Mouse (Mus musculus): ENCODE measurements at regions not wholly inside any gene's neighbourhood (a gene's known extent, or its start where the extent isn't known, plus 50 kb on each side); places are given as distances from the start of the nearest gene placed in this dataset.

DNA sequence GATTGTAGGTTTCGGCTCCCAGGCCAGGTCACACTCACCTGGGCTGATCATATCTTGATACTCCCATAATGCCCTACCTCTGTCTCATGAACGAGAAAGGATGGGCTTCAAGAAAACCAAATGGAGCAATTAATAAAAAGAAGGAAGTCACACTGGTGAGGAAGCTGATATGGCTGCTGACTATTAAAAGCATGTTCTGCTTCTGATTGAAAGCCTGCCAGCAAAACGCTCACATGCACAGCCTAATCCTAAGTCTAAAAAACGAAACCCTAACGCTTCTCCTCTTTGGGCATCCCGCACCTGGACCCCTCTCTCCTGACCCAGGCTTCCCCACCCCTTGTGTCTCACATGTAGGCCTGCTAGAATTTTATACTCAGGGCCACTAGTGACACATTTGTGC is 230.8 kb upstream of the Klf4 start:
- DNase-seq (ENCODE audit: extremely low read depth, low read depth), result no peak

DNA sequence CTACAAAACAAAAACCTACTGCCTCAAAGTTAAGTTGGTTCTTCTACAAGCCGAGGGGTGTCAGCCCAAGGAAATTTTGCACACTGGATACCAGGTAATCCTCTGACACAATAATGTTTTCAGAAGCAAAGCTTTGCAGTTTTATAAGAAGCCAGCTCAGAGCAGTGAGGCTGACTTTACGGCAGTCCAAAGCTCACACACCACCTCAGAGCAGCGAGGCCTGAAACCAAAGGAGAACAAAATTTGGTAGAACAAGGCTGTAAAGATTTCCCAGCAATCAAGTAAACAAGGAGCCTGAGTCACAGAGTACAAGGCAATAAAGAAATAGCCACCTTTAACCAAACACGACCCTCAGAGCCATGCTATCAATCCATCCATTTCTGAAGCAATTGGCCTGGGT is 230.1 kb upstream of the Klf4 start:
- DNase-seq (ENCODE audit: extremely low read depth, low read depth), result no peak

DNA sequence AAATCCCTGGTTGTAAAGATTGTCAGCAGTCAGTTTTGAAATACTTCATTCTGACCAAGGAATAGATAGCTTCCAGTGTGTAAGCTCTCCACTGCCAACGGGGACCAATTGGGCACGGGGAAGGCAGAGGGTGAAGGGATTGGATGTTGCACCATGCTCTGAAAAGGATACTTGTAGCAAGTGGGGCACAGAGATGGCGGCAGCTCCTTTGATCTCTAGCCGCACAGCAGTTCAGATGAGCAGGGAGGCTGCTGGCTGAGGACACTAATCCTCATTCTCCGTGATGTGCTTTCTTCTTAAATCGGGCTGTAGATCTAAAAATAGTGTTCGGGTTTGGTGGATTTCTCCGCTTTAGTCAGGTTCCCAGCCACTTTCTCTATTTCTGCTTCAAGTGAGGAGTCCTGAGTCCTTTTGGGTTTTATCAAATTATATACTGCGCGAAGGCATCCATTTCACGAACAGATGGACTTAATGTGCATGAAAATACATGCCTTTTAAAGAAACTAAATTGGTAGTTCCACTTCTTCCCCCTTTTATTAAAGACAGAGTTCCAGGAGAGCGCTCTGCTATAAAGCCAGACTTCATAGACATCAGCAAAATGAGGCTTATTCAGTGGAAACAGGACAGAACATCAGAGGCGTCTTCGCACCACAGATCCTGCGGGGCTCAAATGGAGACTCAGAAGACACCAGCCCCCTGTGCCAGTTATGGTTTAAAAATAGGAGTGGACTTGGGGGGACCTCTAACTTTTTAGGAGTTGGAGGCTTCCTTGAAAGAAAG is 225.1 kb upstream of the Klf4 start:
- no peak for DNase-seq (ENCODE audit: extremely low read depth, low read depth)

DNA sequence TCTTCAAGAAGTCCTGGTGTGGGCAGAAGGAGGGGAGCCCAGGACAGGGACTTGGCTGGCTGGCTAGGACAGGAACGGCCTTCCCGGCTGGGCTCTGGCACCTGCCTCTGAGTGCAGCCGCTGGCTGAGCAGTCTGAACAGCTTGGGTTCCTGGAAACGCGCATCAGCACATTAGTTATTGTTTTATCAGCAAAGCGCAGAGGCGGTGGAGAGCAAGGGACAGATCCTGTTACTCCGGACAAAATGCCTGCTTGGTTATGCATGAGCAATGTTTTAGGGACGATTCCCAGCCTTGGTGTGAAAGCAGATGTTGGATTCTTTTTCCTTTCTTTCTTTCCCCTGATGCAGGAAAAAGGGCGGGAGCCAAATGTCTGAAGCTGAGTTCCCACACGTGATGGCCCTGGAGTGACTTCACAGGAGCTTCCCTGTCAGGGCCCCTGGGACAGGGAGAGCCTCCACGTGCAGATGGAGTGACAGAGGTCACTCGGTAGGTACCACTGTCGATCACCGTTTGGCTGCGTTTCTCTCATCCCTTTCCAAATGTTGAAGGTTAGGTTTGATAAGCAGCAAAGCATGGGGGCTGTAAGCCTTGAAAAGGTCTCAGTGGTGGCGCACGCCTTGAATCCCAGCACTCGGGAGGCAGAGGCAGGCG is 217.8 kb upstream of the Klf4 start:
- DNase-seq (ENCODE audit: extremely low read depth, low read depth), result no peak

DNA sequence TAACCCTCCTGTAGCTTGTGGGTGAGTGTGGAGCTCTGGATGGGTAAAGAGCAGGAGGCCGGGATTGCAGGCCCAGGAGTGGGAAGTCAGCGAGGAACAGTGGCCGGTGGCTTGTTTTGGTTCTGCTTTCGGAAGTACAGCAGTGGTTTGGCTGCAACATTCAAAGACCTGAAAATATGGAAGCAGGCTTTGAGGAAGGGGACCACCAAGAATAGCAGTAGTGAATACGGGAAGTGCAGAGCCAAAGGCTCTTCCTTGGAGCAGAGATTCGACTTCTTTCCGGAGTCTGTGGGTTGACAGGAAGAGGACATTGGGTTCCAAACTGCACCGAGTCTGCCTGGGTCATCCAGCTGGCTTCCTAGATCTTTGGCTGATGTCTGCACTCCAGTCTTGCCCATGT is 209.1 kb upstream of the Klf4 start:
- DNase-seq (ENCODE audit: extremely low read depth, low read depth), result no peak

DNA sequence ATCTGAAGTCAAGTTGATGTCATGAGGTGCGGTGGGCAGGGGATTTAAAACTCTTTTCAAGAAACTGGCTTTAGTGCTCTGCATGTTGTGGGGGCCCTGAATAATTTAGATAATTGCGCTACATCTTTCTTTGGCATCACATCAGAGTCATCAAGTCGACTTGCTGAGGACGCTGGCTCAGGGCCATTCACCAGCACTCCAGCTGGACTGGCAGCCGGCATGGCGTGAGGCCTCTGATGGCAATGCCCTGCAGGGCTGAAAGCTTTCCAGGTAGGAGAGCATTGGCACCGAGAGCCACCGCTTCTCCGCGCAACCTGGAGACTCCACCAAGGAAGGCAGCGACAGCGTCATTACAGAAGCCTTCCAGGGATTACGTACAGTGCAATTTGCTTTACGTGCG is 207.8 kb upstream of the Klf4 start:
- DNase-seq (ENCODE audit: extremely low read depth, low read depth), result no peak

DNA sequence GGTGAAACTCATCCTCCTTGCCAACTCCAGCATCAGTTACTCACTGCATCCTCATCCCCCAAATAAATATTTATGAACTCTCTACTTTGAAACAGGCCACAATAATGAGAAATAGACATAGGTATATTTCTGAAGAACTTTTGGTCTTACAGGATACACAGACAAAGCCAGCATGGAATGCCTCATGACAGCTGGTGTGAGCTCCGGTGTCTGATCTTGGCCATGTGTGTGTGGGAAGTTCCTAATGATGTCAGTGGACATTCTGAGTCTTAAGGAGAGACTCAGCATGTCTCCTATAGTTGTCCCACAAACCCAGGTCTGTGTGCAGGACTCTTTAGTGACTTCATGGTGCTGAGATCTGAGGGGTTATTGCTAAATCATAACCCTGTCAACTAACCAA is 206.4 kb upstream of the Klf4 start:
- DNase-seq (ENCODE audit: extremely low read depth, low read depth), result no peak

DNA sequence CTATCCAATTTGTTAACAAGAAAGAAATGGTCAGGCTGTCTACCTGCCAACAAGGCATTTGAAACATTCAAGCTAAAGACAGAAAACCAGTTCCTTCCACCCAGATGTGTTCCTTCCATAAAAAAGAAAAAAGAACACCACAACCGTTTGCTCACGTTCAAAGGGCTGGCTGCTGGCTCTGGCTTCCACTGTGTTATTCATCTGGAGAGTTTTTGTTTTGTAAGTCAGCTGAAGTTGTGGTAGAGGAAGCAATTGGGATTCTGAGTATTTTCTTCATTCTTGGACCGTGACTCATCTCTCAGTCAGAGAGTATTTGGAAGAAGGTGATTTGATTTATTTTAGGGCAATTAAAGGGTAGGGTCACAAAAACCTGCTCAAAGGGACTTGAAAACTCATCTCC is 203.2 kb upstream of the Klf4 start:
- no peak for DNase-seq (ENCODE audit: extremely low read depth, low read depth)

DNA sequence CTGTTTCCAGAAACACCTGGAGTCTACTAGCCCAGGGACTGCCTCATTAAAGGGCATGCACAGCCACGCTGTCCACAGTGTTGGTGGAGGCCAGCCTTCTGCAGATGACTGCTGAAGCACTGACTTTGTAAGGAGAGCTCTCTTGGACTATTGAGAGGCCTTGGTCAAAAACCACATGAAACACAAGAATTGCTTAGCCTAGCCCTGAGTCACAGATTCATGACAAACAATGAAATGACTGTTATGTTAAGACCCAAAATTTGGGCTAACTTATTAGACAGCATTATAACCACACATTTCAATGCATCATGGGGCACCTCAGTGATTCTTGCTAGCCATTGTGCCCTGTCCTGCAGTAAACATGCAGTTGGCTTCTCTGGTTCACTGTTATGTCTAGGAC is 202.1 kb upstream of the Klf4 start:
- no peak for DNase-seq (ENCODE audit: extremely low read depth, low read depth)

DNA sequence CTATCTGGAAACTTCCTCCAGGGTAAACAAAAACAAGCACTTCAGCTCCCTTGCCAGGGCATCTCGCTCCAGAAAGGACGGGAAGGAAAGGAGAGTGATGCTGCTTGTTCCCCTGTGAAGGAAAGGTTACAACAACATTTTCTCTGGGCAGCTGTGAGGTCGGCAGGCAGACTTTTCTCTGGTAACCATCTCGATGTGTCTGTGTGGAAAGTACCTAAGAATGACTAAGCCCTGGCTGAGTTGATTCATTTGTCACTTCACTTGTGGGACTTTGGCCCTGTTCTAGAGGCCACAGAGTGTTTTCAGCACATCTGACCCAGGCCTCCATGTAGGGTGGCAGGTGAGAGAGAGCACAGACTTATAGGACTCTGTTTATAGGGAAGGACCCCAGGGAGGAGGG is 201.0 kb upstream of the Klf4 start:
- no peak for DNase-seq (ENCODE audit: extremely low read depth, low read depth)

DNA sequence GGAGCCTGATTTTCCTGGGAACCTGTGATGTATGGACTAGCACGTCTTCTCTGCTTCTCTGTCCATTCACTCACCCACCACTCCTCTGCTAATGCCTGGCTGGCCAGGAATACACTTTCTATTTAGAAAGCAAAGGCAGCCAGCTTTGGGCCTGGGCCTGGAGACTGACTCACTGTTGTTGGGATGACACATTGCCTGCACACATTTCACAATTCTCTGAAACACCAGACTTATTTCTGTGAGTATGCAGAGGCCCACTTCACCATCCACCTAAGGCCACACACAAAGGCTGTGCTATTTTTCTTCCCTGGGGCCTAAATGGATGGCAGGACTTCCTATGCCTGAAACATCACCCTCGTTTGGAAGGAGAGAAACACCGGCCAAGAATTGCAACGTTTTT is 199.7 kb upstream of the Klf4 start:
- no peak for DNase-seq (ENCODE audit: extremely low read depth, low read depth)

DNA sequence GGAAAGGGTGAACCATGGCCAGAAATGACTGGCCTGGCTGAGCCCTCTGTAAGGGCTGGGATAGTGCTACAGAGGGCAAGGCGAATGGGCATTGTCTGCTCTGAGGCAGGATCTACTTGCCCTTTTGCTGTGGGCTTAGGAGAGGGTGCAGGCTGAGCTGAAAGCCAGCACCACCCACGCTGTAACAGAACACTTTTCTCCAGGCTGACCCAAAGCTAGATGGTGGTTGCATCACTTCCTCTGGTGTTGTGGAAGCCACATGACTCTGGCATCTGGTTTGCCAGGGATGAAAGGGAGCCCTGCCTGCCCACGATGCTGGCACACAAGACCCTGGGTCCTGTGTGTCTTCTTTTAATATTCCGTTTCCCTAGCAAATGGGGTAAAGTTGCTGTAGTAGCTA is 198.0 kb upstream of the Klf4 start:
- DNase-seq (ENCODE audit: extremely low read depth, low read depth), result no peak

DNA sequence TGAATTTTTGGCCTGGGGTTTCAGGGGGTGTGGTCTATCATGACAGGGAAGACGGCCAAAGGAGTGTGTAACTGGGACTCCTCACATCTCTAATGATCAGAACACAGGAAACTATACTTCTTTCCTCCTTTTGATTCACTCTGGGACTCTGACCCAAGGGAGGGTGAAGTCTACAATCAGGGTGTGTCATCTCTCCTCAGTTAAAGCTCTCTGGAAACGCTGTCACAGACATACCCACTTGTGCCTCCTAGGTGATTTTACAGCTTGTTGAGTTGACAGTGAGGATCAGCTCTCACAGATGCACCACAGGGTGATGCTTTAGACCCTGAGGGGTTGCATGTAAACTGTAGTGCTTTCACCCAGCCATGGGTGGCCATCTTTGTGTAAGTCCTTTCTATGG is 194.9 kb upstream of the Klf4 start:
- no peak for DNase-seq (ENCODE audit: extremely low read depth, low read depth)

DNA sequence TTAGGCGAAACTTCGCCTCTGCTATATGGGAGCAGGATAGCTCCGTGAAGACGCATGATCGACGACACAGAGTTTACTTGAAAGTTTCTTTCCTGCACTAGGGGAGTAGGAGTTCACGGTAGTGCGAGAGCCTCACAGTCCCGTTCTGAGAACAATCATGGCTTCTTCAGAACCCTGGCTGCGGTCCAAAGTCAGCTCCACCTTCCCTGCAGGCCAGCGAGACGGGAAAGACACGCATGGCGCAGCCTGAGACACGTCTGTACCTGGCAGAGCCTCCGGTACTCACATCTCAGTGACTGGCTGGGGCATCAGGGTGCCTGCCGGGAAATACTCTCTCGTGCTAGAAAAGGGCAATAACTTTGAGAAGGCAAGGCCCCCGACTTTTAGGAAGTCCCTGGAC is 193.8 kb upstream of the Klf4 start:
- DNase-seq (ENCODE audit: extremely low read depth, low read depth), result no peak

DNA sequence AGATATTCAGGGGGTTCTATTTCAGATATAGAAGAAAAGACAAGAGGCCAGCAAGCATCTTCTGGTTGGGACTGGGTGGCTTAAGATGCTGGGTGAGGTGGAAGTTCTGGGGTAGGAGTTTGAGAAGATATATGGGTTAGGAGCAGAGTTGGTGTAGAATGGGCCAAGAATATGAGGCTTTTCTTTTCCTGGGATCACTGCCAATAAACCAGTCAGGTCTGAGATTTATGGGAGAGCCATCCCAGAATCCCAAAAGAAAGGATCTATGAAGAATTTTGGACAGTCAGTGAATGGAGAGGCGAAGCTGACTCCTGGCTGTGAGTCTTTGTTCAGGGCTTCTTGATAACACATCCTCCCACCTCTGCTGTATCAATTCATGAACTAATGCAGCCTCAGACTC is 192.0 kb upstream of the Klf4 start:
- DNase-seq (ENCODE audit: extremely low read depth, low read depth), result no peak

DNA sequence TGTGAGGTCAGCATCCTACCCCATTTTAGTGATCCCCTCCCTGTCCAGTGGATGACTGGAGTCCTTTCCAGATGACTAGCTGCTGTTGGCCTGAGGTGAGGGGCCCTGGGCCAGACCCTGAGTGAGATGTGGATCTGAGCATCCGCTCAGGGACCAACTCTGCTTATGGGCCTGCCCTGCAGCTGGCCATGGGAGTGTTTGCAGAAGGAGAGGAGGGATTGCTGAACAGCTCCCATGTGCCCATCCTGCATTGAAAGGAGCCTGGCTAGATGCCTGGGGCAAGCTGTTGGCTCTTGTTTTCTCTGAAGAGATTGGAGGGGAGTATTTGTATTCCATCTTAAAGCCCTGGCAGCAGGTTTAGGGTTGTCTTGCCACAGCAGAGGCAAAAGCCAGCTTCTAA is 190.9 kb upstream of the Klf4 start:
- no peak for DNase-seq (ENCODE audit: extremely low read depth, low read depth)

DNA sequence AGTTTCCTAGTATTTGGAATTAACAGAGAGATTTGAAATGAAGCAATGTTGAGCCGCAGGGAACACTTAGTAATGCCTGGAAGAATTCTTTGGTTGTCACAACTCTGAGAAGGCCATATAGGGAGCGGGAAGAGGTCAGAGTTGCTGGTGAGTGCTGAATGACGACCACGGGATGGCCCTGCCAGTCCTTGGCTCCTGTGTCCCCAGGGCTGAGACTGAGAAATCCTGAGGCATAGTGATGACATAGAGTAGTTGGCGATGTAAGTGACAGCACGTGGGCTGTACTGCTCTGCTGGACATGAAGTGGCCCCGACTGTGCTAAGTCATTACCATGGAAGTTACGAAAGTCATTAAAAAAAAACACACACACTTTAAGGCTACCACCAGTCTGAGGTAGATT is 190.1 kb upstream of the Klf4 start:
- no peak for DNase-seq (ENCODE audit: extremely low read depth, low read depth)

DNA sequence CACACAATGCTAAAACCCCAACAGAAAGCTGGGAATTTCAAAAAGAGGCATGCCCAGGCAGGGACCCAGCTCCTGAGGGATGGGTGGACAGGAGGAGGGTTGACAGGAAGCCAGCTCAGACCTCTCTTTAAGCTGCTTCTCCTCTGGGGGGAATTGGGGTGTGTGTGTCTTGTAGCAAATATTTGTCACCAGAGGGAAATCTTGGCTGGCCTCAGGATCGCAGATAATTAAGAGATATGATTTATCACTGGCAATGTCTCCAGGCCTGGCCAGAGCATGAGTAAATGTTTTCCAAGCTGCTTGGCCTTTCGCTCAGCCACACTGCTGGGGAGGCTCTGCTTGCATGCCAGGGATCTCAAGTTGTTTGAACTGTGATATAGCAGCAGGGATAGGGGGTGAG is 189.6 kb upstream of the Klf4 start:
- DNase-seq (ENCODE audit: extremely low read depth, low read depth), result no peak

DNA sequence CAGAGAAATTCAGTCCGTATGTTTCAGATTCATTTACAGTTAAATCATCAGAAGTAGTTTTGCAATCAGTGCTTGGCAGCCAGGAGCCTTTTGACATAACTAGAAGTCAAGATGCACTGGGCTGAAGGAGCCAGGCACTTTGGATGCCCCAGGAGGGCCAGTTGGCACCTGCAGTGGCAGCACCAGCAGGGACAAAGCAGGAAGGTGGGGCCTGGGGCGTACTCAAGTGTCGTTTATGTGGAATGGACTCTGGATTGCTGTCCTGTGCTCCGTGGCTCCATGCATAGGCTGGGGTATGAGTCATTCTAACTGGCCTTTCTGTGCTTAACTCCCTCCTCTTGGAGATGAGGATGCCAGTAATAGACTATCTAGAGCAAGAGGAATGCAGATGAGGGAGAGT is 186.2 kb upstream of the Klf4 start:
- no peak for DNase-seq (ENCODE audit: extremely low read depth, low read depth)

DNA sequence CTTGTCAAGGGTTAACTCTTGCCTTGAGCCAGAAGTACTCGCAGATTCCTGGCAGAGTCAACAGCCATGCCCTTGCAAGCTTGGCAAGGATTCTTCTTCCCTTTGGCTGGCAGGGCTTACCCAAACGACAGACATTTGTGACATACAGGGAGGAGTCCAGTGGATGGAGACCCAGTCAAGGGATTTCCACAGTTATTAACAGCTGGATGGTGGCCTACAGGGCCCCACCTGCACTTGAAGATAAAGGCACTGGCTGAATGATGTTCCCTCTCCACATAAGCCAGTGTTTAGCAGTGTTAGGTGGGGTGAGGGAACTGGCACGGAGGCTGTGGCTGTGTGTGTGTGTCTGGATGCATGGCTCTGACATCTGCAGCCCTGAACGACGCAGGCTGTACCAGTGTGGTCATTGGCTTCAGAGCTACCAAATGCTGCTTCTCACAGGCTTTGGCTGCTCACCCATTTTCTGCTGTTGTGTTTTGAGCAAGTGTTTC is 183.9 kb upstream of the Klf4 start:
- DNase-seq (ENCODE audit: extremely low read depth, low read depth), result no peak

DNA sequence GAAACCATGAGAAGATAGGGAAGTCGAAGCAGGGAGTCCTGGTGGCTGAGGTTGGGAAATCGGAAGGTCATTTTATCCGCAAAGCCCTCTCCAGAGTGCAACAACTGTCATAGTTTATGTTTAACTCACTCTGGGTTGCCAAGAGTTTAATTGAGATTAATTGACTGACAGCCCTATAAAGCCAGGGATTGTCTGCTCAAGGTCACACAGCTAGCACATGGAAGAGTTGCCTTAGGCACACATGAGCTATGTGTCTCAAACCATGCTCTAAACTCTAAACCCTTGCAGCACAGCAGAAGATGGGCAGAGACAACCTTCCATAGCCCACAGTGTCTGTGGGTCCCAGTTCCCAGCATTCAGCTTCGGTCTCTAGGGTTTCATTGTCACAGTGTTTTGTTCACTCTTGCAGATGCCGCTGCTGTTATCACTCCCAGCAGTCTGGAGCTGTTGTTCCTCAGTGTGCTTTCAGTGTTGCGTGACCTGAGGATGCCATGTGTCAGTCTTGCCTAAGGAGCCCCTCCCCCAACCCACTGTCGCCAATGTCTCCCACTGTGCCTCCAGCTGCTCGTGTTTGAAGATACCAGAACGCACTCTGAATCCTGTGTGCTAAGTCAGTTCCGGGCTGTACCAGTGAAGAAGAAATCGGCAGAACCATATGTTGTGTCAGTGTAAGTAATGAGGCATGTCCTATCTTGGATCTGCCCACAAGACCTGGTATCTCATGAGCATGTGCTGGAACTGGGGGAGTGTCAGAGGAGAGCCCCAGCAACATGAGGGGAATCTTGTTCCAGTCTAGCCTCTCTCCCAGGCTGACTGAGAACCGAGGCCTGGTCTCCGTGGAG is 179.5 kb upstream of the Klf4 start:
- no peak for DNase-seq (ENCODE audit: extremely low read depth, low read depth)

DNA sequence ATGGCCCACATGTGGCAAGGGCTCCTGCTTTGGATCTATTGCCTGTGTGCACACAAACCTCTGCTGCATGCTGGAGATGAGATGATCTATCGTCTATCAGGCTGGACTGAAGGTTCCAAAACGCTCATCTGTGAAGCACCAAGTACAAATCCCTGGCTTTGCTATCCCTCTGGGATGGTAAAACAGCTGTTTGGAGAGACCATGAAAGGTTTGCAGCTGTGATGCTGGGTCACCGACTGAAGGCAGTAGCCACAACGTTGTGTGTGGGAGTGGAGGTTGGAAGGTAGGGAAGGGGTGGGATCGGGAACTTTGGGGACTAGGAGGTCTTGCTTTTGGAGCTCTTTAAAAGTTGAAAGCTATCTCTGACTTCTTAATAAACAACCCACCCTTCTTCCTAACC is 178.2 kb upstream of the Klf4 start:
- DNase-seq (ENCODE audit: extremely low read depth, low read depth), result no peak

Measured in MEL-GATA-1-ER (cell line).